Mouse (Mus musculus): ENCODE measurements around the gene Gm11214. TPM values are rescaled to one million over a fixed set of nuclear protein-coding genes. Genes with fewer than 3 reads are reported as not detected.

Gene Gm11214
- polyA plus RNA-seq (2014; fragmentation: Illumina TruSeq; extraction: RNeasy Lipid Tissue Mini Kit (QIAGEN cat#74804); ENCODE audit: low replicate concordance), result not detected

GRCm38 (mm10) chr4:63663279-63663678 is at the start of gene Gm11214:
Gene Gm11214, minus strand, starts transcription at chr4:63663379.

DNA sequence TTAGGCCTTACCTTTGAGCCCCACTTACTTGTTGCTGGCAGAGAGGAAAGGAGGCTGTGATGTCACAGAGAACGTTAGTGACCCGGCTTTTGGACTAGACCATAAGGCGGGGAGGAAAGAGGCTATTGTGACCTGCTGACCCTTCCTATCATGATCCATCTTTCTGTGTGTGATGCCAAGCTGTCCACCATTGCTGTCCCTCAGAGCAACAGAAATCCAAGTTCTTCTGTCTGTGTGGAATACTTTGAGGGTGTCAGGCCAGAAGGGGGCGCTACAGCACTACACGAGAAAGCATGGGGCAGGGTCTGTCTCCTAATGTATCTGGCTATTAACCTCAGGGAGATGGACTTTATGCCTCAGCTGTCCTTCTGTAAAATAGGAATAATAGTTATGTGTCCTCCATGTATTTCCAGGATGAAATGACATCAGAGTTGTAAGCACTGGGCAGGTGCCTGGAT is 40.8 kb downstream of the Gm11214 start, which contains the start of gene Tex48:
Gene Tex48 (minus strand): TSS at position 51 of the 458 bp plus-strand sequence.

Other genes with a start within 250 kb of the Gm11214 start
- 0.93 TPM for gene Whrn, start 167.4 kb downstream of the Gm11214 start, polyA plus RNA-seq (2014; fragmentation: Illumina TruSeq; extraction: RNeasy Lipid Tissue Mini Kit (QIAGEN cat#74804); ENCODE audit: low replicate concordance)
- 171 TPM for gene Atp6v1g1, start 118.6 kb downstream of the Gm11214 start, polyA plus RNA-seq (2014; fragmentation: Illumina TruSeq; extraction: RNeasy Lipid Tissue Mini Kit (QIAGEN cat#74804); ENCODE audit: low replicate concordance)
- 10.2 TPM for gene Tmem268, start 104.6 kb downstream of the Gm11214 start, polyA plus RNA-seq (2014; fragmentation: Illumina TruSeq; extraction: RNeasy Lipid Tissue Mini Kit (QIAGEN cat#74804); ENCODE audit: low replicate concordance)
- gene Gm11213, start 58.1 kb downstream of the Gm11214 start, polyA plus RNA-seq (2014; fragmentation: Illumina TruSeq; extraction: RNeasy Lipid Tissue Mini Kit (QIAGEN cat#74804); ENCODE audit: low replicate concordance), result not detected
- gene Tex48, start 41.0 kb downstream of the Gm11214 start, polyA plus RNA-seq (2014; fragmentation: Illumina TruSeq; extraction: RNeasy Lipid Tissue Mini Kit (QIAGEN cat#74804); ENCODE audit: low replicate concordance), result not detected
- 0.97 TPM for gene Tnfsf15, start 81.7 kb upstream of the Gm11214 start, polyA plus RNA-seq (2014; fragmentation: Illumina TruSeq; extraction: RNeasy Lipid Tissue Mini Kit (QIAGEN cat#74804); ENCODE audit: low replicate concordance)
- 3.3 TPM for gene Tnfsf8, start 198.0 kb upstream of the Gm11214 start, polyA plus RNA-seq (2014; fragmentation: Illumina TruSeq; extraction: RNeasy Lipid Tissue Mini Kit (QIAGEN cat#74804); ENCODE audit: low replicate concordance)

Data from small intestine, adult 10 weeks (tissue).